Mouse (Mus musculus) right cerebral cortex, adult 18-20 months (tissue): Measurements from ENCODE around the gene Smpdl3a.

ENCODE experiments used
- DNase-seq: peaks from one replicate; pipeline ENCODE4 v3.0.0; 2022; ENCODE audit warnings: mixed read lengths

Smpdl3a gene

GRCm38 (mm10) chr10:57794018-57794417 is at the start of gene Smpdl3a:
TSS of gene Smpdl3a (plus strand) at chr10:57794335.
- DNase-seq: no peak

- no peak for DNase-seq
These were observed 48.7 kb upstream of the Smpdl3a start for GRCm38 (mm10) chr10:57745452-57745851.

GRCm38 (mm10) chr10:57747127-57747526 is 47.0 kb upstream of the Smpdl3a start:
- no peak for DNase-seq

GRCm38 (mm10) chr10:57753343-57753742 is 40.8 kb upstream of the Smpdl3a start:
- DNase-seq: no peak

GRCm38 (mm10) chr10:57755201-57755736 is 38.9 kb upstream of the Smpdl3a start:
- DNase-seq: no peak

GRCm38 (mm10) chr10:57758999-57759398 is 35.1 kb upstream of the Smpdl3a start:
- DNase-seq: no peak

GRCm38 (mm10) chr10:57760694-57761093 is 33.4 kb upstream of the Smpdl3a start:
- DNase-seq: no peak

- DNase-seq: no peak
These were observed 31.1 kb upstream of the Smpdl3a start for GRCm38 (mm10) chr10:57763044-57763443.

GRCm38 (mm10) chr10:57783289-57784130 is 10.6 kb upstream of the Smpdl3a start:
- DNase-seq: peak; percentile 26

GRCm38 (mm10) chr10:57784131-57784875 is 9.8 kb upstream of the Smpdl3a start:
- DNase-seq: peak; percentile 74

GRCm38 (mm10) chr10:57784876-57785150 is 9.3 kb upstream of the Smpdl3a start, which contains the start of gene Fabp7:
TSS of gene Fabp7 (plus strand) at chr10:57784881.
- no peak for DNase-seq

GRCm38 (mm10) chr10:57785552-57785951 is 8.6 kb upstream of the Smpdl3a start:
- DNase-seq: no peak

- no peak for DNase-seq
These were observed 1.2 kb upstream of the Smpdl3a start for GRCm38 (mm10) chr10:57792957-57793356.

- DNase-seq: peak; percentile 17
These were observed 641 bp downstream of the Smpdl3a start for GRCm38 (mm10) chr10:57794491-57795461.

- no peak for DNase-seq
These were observed 1.4 kb downstream of the Smpdl3a start for GRCm38 (mm10) chr10:57795542-57795941.

- no peak for DNase-seq
These were observed 1.9 kb downstream of the Smpdl3a start for GRCm38 (mm10) chr10:57796057-57796456.

GRCm38 (mm10) chr10:57799486-57799885 is 5.4 kb downstream of the Smpdl3a start:
- DNase-seq: no peak

- no peak for DNase-seq
These were observed 13.6 kb downstream of the Smpdl3a start for GRCm38 (mm10) chr10:57807754-57808153.

GRCm38 (mm10) chr10:57812161-57812856 is 18.2 kb downstream of the Smpdl3a start:
- DNase-seq: peak; percentile 68

- no peak for DNase-seq
These were observed 20.2 kb downstream of the Smpdl3a start for GRCm38 (mm10) chr10:57814295-57814694.

GRCm38 (mm10) chr10:57815869-57816268 is 21.7 kb downstream of the Smpdl3a start:
- DNase-seq: no peak

- DNase-seq: no peak
These were observed 25.1 kb downstream of the Smpdl3a start for GRCm38 (mm10) chr10:57819209-57819608.
